Mouse (Mus musculus): Measurements from ENCODE around the gene Glra4.

Glra4 gene

GRCm38 (mm10) chrX:136780041-136780440 is at the start of gene Glra4:
TSS of gene Glra4 (minus strand) at chrX:136780141.
- no peak for DNase-seq (ENCODE audit: low read depth, low spot score)

- DNase-seq (ENCODE audit: low read depth, low spot score): no peak
These were observed 48.7 kb upstream of the Glra4 start for GRCm38 (mm10) chrX:136828610-136829009.

GRCm38 (mm10) chrX:136825016-136825415 is 45.1 kb upstream of the Glra4 start:
- DNase-seq (ENCODE audit: low read depth, low spot score): no peak

GRCm38 (mm10) chrX:136822371-136822770 is 42.4 kb upstream of the Glra4 start, which contains the start of gene Plp1:
TSS of gene Plp1 (plus strand) at chrX:136822671.
- DNase-seq (ENCODE audit: low read depth, low spot score): no peak

GRCm38 (mm10) chrX:136820250-136820649 is 40.3 kb upstream of the Glra4 start:
- peak; percentile 72 for DNase-seq (ENCODE audit: low read depth, low spot score)

GRCm38 (mm10) chrX:136819752-136820151 is 39.8 kb upstream of the Glra4 start:
- no peak for DNase-seq (ENCODE audit: low read depth, low spot score)

- no peak for DNase-seq (ENCODE audit: low read depth, low spot score)
These were observed 17.3 kb upstream of the Glra4 start for GRCm38 (mm10) chrX:136797223-136797622.

GRCm38 (mm10) chrX:136789446-136789845 is 9.5 kb upstream of the Glra4 start:
- peak; percentile 81 for DNase-seq (ENCODE audit: low read depth, low spot score)

- DNase-seq (ENCODE audit: low read depth, low spot score): no peak
These were observed 679 bp downstream of the Glra4 start for GRCm38 (mm10) chrX:136779262-136779661.

- DNase-seq (ENCODE audit: low read depth, low spot score): no peak
These were observed 1.9 kb downstream of the Glra4 start for GRCm38 (mm10) chrX:136778046-136778445.

GRCm38 (mm10) chrX:136773035-136773434 is 6.9 kb downstream of the Glra4 start:
- DNase-seq (ENCODE audit: low read depth, low spot score): no peak

GRCm38 (mm10) chrX:136761103-136762074 is 18.6 kb downstream of the Glra4 start:
- DNase-seq (ENCODE audit: low read depth, low spot score): peak; percentile 56

GRCm38 (mm10) chrX:136755464-136755863 is 24.5 kb downstream of the Glra4 start:
- no peak for DNase-seq (ENCODE audit: low read depth, low spot score)

GRCm38 (mm10) chrX:136749329-136749728 is 30.6 kb downstream of the Glra4 start:
- no peak for DNase-seq (ENCODE audit: low read depth, low spot score)

GRCm38 (mm10) chrX:136744663-136745062 is 35.3 kb downstream of the Glra4 start:
- peak; percentile 29 for DNase-seq (ENCODE audit: low read depth, low spot score)

GRCm38 (mm10) chrX:136743459-136743858 is 36.5 kb downstream of the Glra4 start, which contains the start of gene Morf4l2:
TSS of gene Morf4l2 (minus strand) at chrX:136743690.
- no peak for DNase-seq (ENCODE audit: low read depth, low spot score)

GRCm38 (mm10) chrX:136742661-136743103 is 37.3 kb downstream of the Glra4 start:
- peak; percentile 74 for DNase-seq (ENCODE audit: low read depth, low spot score)

GRCm38 (mm10) chrX:136742241-136742640 is 37.7 kb downstream of the Glra4 start:
- no peak for DNase-seq (ENCODE audit: low read depth, low spot score)

GRCm38 (mm10) chrX:136741651-136742201 is 38.2 kb downstream of the Glra4 start:
- DNase-seq (ENCODE audit: low read depth, low spot score): no peak

GRCm38 (mm10) chrX:136740791-136741650 is 38.9 kb downstream of the Glra4 start:
- DNase-seq (ENCODE audit: low read depth, low spot score): peak; percentile 97

- DNase-seq (ENCODE audit: low read depth, low spot score): peak; percentile 39
These were observed 39.7 kb downstream of the Glra4 start for GRCm38 (mm10) chrX:136740087-136740790.
